Mouse (Mus musculus) kidney, postnatal 0 days (tissue): ENCODE data around the gene Mrpl30. TPM values are rescaled to one million over a fixed set of nuclear protein-coding genes. Genes with fewer than 3 reads are reported as not detected.
A peak's percentile ranks its signal among the peaks of the same experiment; 100 is the strongest.

Source experiments
- ATAC-seq: fragments of 200-750 bp; cut with Nextera tagmentation; replicated peaks from 2 replicates; pipeline ENCODE4 v1.8.0; 2017; ENCODE audit warnings: low read depth, moderate number of reproducible peaks, moderate TSS enrichment, moderate library complexity; ENCODE audit not compliant: low FRiP score
- DNase-seq: peaks from one replicate; pipeline ENCODE4 v3.0.0-alpha.2; 2016; ENCODE audit warnings: low spot score
- H3K27ac ChIP-seq: fragments of 300-500 bp; sonication (generic); 2 replicates; pipeline ENCODE4 v1.5.1; 2014; ENCODE audit warnings: mild to moderate bottlenecking
- H3K27me3 ChIP-seq: fragments of 300-500 bp; sonication (generic); 2 replicates; pipeline ENCODE4 v1.6.1; 2014; ENCODE audit warnings: low read length, mixed read lengths; ENCODE audit not compliant: insufficient read depth
- H3K36me3 ChIP-seq: fragments of 300-500 bp; sonication (generic); 2 replicates; pipeline ENCODE4 v1.6.1; 2014; ENCODE audit warnings: low read length, mixed read lengths; ENCODE audit not compliant: insufficient read depth
- H3K4me1 ChIP-seq: fragments of 300-500 bp; sonication (generic); replicated peaks from 2 replicates; pipeline ENCODE4 v1.6.1; 2014; ENCODE audit warnings: antibody characterized with exemption, low read length, mixed read lengths; ENCODE audit not compliant: insufficient read depth
- H3K4me2 ChIP-seq: fragments of 300-500 bp; sonication (generic); 2 replicates; pipeline ENCODE4 v1.6.1; 2014; ENCODE audit warnings: mild to moderate bottlenecking, low read length, moderate library complexity, mixed read lengths
- H3K4me3 ChIP-seq: fragments of 300-500 bp; sonication (generic); replicated peaks from 2 replicates; pipeline ENCODE4 v1.5.1; 2014; ENCODE audit warnings: low read depth, low read length
- H3K9ac ChIP-seq: fragments of 300-500 bp; sonication (generic); 2 replicates; pipeline ENCODE4 v1.6.1; 2014; ENCODE audit warnings: low read depth, low read length
- H3K9me3 ChIP-seq: fragments of 300-500 bp; sonication (generic); replicated peaks from 2 replicates; pipeline ENCODE4 v1.6.1; 2016; ENCODE audit warnings: low read length, inconsistent platforms, mixed read lengths
- CTCF ChIP-seq: IDR thresholded peaks from 2 replicates; pipeline ENCODE4 v1.5.1; 2016; ENCODE audit warnings: antibody characterized with exemption, low read depth, mild to moderate bottlenecking, moderate library complexity
- WGBS: fragments of 180-500 bp; shearing (Covaris S2); extraction: QIAGEN DNeasy Blood & Tissue Kit; methylation state at CpG from one replicate; pipeline ENCODE4 v1.1.7; 2014; 5-methylcytosine and 5-hydroxymethylcytosine counted together
- polyA plus RNA-seq: library from polyadenylated mRNA; unstranded; fragments of >200 nt; fragmentation: Nextera tagmentation; extraction: Ambion mirVana; gene quantifications from 2 replicates; pipeline ENCODE4 v1.2.1, GENCODE M21; 2015

The Mrpl30 gene
- polyA plus RNA-seq, 1 experiment from 2014 or later = 316 TPM

DNA sequence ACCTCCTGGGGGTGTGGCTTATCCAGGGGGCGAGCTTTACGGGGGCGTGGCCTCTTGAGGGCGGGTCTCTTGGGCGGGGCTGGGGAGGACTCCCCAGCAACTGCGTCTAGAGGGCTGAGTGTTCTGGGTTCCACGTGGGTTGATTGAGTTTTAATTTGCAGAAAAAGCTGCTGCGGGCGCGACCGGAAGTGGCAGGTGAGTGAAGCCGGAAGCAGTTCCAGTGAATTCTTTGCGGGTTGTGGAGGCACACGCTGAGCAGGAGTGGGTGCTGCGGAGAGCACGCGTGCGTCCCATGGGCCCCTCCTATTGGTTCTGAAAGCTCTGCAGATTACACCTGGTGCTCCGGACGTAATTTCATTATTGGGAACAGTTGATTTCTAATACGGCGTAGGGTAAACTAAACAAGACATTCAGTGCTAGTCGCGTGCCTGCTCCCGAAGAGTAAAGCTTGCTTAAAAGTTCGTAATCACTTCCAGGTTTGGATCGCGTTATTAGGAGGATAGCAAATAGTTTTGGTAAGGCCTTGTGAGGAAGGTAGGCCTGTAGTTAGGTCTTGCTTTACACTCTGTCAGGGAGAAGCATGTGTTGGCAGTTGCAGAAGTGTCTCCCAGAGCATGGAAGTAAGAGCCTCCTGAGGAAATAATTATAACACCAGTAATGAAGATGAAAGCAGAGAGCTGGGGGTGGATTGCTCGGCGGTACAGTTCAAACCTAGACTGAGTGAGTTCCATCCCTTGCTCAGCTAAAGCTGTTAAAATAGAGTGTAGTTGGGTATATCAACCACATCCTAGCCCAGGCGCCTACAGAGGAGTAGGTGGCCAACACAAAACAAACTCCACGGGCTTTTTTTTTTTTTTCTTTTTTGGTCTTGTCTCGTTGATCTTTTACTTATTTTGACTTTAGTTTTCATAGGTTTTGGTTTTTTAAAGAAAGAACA lies 17.9 kb upstream of the Mrpl30 start:
- peaks cover 5% of the 10 kb centered on the region for H3K4me1 ChIP-seq
- WGBS = 5% methylated on average over 33 of the region's 33 CpGs
- no peaks in the 10 kb centered on the region for H3K9me3 ChIP-seq
- TF ChIP-seq CTCF = no peak
- H3K27ac ChIP-seq = peak overlapping the region; percentile 85
- peak overlapping the region; percentile 54 for H3K9ac ChIP-seq
- no peaks in the 10 kb centered on the region for H3K27me3 ChIP-seq
- H3K4me2 ChIP-seq = peak overlapping the region; percentile 69
- peaks cover 17% of the 10 kb centered on the region for H3K36me3 ChIP-seq
- peak overlapping the region; percentile 51 for H3K4me3 ChIP-seq
- peak; percentile 89 for ATAC-seq
- DNase-seq = peak; percentile 91

GRCm38 (mm10) chr1:37873157-37873556 lies 17.1 kb upstream of the Mrpl30 start:
- WGBS = 86% methylated on average over 4 of the region's 4 CpGs
- no peak overlapping the region for H3K27ac ChIP-seq
- peaks cover 23% of the 10 kb centered on the region for H3K36me3 ChIP-seq
- H3K9me3 ChIP-seq = no peaks in the 10 kb centered on the region
- H3K4me1 ChIP-seq = peaks cover 5% of the 10 kb centered on the region
- no peaks in the 10 kb centered on the region for H3K27me3 ChIP-seq
- DNase-seq (no peak), ATAC-seq (no peak)
- H3K4me3 ChIP-seq = no peak overlapping the region
- no peak overlapping the region for H3K9ac ChIP-seq
- peak overlapping the region; percentile 69; the same call in 1 of the 2 replicates for H3K4me2 ChIP-seq
- TF ChIP-seq CTCF = no peak

- H3K9ac ChIP-seq = no peak overlapping the region
- no peak for TF ChIP-seq CTCF
Observed at GRCm38 (mm10) chr1:37877736-37878460, 12.4 kb upstream of the Mrpl30 start.

DNA sequence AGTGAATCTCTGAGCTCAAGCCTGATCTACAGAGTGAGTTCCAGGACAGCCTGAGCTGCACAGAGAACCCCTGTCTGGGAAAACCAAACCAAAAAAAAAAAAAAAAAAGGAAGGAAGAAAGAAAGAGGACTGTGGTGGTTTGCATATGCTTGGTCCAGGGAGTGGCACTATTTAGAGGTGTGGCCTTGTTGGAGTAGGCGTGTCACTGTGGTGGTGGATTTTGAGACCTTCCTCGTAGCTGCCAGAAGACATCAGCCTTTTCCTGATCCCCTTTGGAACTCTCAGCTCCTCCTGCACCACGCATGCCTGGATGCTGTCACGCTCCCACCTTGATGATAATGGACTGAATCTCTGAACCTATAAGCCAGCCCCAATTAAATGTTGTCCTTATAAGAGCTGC lies 6.9 kb upstream of the Mrpl30 start:
- H3K27ac ChIP-seq = no peak overlapping the region
- H3K9me3 ChIP-seq = no peaks in the 10 kb centered on the region
- DNase-seq (no peak), ATAC-seq (no peak)
- H3K36me3 ChIP-seq = peaks cover 33% of the 10 kb centered on the region
- 92% methylated on average over 4 of the region's 4 CpGs for WGBS
- no peaks in the 10 kb centered on the region for H3K4me1 ChIP-seq
- H3K27me3 ChIP-seq = no peaks in the 10 kb centered on the region
- no peak for TF ChIP-seq CTCF
- no peak overlapping the region for H3K4me2 ChIP-seq
- H3K9ac ChIP-seq = no peak overlapping the region
- no peak overlapping the region for H3K4me3 ChIP-seq

More at GRCm38 (mm10) chr1:37877736-37878460, 12.4 kb upstream of the Mrpl30 start:
- H3K9me3 ChIP-seq = no peaks in the 10 kb centered on the region
- H3K4me1 ChIP-seq = no peaks in the 10 kb centered on the region
- DNase-seq (no peak), ATAC-seq (no peak)
- no peaks in the 10 kb centered on the region for H3K27me3 ChIP-seq
- H3K27ac ChIP-seq = no peak overlapping the region
- H3K4me2 ChIP-seq = no peak overlapping the region
- H3K4me3 ChIP-seq = no peak overlapping the region
- WGBS = 93% methylated on average over 13 of the region's 13 CpGs
- peaks cover 48% of the 10 kb centered on the region for H3K36me3 ChIP-seq

- Histone ChIP-seq H3K4me1 (0 out of 2 replicates have a peak, but pooled peaks cover 5% of the 10 kb centered on the region), H3K36me3 (peaks cover 24% of the 10 kb centered on the region), H3K4me3 (no peak overlapping the region), H3K27ac (no peak overlapping the region), H3K4me2 (no peak overlapping the region), H3K9ac (no peak overlapping the region), H3K27me3 (no peaks in the 10 kb centered on the region), H3K9me3 (no peaks in the 10 kb centered on the region)
- no peak for TF ChIP-seq CTCF
- WGBS = 79% methylated on average over 4 of the region's 4 CpGs
- DNase-seq (no peak), ATAC-seq (no peak)
Observed at GRCm38 (mm10) chr1:37884451-37884850, 5.8 kb upstream of the Mrpl30 start.

DNA sequence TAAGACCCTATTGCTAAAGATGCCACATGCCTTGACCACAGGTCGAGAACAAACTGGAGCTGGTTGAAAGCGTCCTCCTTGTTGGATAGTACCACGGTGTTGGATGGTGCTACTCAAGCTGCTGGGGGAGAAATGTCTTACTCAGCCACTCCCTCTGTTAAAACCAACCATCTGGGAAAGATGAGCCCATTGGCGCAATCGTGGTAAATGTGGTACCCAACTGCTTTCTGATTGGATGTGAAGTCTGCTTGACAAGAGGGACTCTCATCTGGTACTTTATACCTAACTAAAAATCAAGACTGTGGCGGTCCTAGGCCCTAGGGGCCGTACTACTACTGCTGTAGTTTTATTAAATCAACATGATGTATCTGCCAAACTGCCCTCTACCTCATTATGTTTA lies 1.1 kb upstream of the Mrpl30 start:
- peak overlapping the region; percentile 64 for H3K9ac ChIP-seq
- 0 out of 2 replicates have a peak, but pooled peaks cover 6% of the 10 kb centered on the region for H3K4me1 ChIP-seq
- no peaks in the 10 kb centered on the region for H3K9me3 ChIP-seq
- WGBS = 86% methylated on average over 7 of the region's 7 CpGs
- H3K36me3 ChIP-seq = 0 out of 2 replicates have a peak, but pooled peaks cover 4% of the 10 kb centered on the region
- H3K4me3 ChIP-seq = peak overlapping the region; percentile 59
- ATAC-seq (no peak), DNase-seq (no peak)
- no peaks in the 10 kb centered on the region for H3K27me3 ChIP-seq
- H3K4me2 ChIP-seq = peak overlapping the region; percentile 52
- H3K27ac ChIP-seq = no peak overlapping the region
- TF ChIP-seq CTCF = no peak
